Mouse (Mus musculus) liver, postnatal 0 days (tissue): ENCODE measurements at regions not wholly inside any gene's neighbourhood (a gene's known extent, or its start where the extent isn't known, plus 50 kb on each side); places are given as distances from the start of the nearest gene placed in this dataset.

ENCODE experiments used
- CTCF ChIP-seq: sonication (generic); IDR thresholded peaks from 2 replicates; pipeline ENCODE4 v1.5.1; 2016; ENCODE audit warnings: antibody characterized with exemption, low read depth
- EP300 ChIP-seq: IDR thresholded peaks from 2 replicates; pipeline ENCODE4 v1.6.1; 2016; ENCODE audit warnings: antibody characterized with exemption, low read depth, mild to moderate bottlenecking

DNA sequence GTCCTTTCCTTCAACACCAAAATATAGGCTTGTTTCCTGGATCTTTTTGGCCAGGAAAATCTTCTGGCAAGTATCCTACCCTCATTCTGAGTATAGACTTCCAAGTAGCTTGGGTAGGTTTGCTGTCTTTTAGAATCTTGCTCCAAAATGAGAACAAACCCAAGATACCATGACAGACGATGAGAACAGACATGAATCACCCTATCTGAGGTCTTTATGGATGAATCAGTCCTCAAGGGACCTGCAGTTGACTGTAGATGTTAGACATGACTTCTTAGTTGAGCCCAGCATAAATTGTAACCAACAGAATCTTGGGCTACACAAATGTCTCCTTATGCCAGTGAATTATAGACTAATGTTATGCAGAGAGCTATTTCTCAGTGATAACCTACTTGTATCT lies 114.3 kb upstream of the Dkk2 start:
- no peak for TF ChIP-seq EP300
- no peak for TF ChIP-seq CTCF
